Mouse (Mus musculus) embryonic facial prominence, embryonic 11.5 days (tissue): ENCODE measurements around the gene Neurl1a. TPM values are rescaled to one million over a fixed set of nuclear protein-coding genes. Genes with fewer than 3 reads are reported as not detected.

Experiments
- ATAC-seq: fragments of 200-750 bp; cut with Nextera tagmentation; replicated peaks from 2 replicates; pipeline ENCODE4 v1.8.0; 2017; ENCODE audit warnings: low read depth; ENCODE audit not compliant: insufficient number of reproducible peaks, low FRiP score, low TSS enrichment
- DNase-seq: peaks from one replicate; pipeline ENCODE4 v3.0.0-alpha.2; 2015; ENCODE audit warnings: low spot score
- H3K27ac ChIP-seq: fragments of 300-500 bp; sonication (generic); replicated peaks from 2 replicates; pipeline ENCODE4 v1.5.1; 2014; ENCODE audit warnings: mild to moderate bottlenecking, low read depth, low read length, control low read depth
- H3K27me3 ChIP-seq: fragments of 300-500 bp; sonication (generic); 2 replicates; pipeline ENCODE4 v1.6.1; 2014; ENCODE audit warnings: mild to moderate bottlenecking, low read length, moderate library complexity, mixed read lengths; ENCODE audit not compliant: control insufficient read depth, insufficient read depth
- H3K36me3 ChIP-seq: fragments of 300-500 bp; sonication (generic); replicated peaks from 2 replicates; pipeline ENCODE4 v1.6.1; 2014; ENCODE audit warnings: low read depth, mild to moderate bottlenecking, low read length, moderate library complexity, mixed read lengths; ENCODE audit not compliant: control insufficient read depth, insufficient read depth
- H3K4me1 ChIP-seq: fragments of 300-500 bp; sonication (generic); 2 replicates; pipeline ENCODE4 v1.6.1; 2014; ENCODE audit warnings: low read length, mixed read lengths; ENCODE audit not compliant: control insufficient read depth, insufficient read depth
- H3K4me2 ChIP-seq: fragments of 300-500 bp; sonication (generic); 2 replicates; pipeline ENCODE4 v1.6.1; 2014; ENCODE audit warnings: low read depth, mild to moderate bottlenecking, control low read depth, low read length, moderate library complexity
- H3K4me3 ChIP-seq: fragments of 300-500 bp; sonication (generic); 2 replicates; pipeline ENCODE4 v1.5.1; 2014; ENCODE audit warnings: low read depth, low read length, control low read depth
- H3K9ac ChIP-seq: fragments of 300-500 bp; sonication (generic); replicated peaks from 2 replicates; pipeline ENCODE4 v1.6.1; 2014; ENCODE audit warnings: mild to moderate bottlenecking, control low read depth, low read length
- H3K9me3 ChIP-seq: fragments of 300-500 bp; sonication (generic); replicated peaks from 2 replicates; pipeline ENCODE4 v1.6.1; 2016; ENCODE audit warnings: mild to moderate bottlenecking, low read length, inconsistent platforms, mixed read lengths; ENCODE audit not compliant: control insufficient read depth
- WGBS: fragments of 180-500 bp; shearing (Covaris S2); extraction: QIAGEN DNeasy Blood & Tissue Kit; methylation state at CpG from one replicate; pipeline ENCODE4 v1.1.7; 2014; 5-methylcytosine and 5-hydroxymethylcytosine counted together
- microRNA-seq: library from miRNA; unstranded; fragments of <30 nt; microRNA quantifications from one replicate; pipeline ENCODE4, GENCODE M21; 2016; ENCODE audit warnings: borderline number of aligned reads
- polyA plus RNA-seq: library from polyadenylated mRNA; unstranded; fragments of >200 nt; fragmentation: Nextera tagmentation; extraction: Ambion mirVana; gene quantifications from 2 replicates; pipeline ENCODE4 v1.2.1, GENCODE M21; 2014

Neurl1a gene
- polyA plus RNA-seq, 1 experiment from 2014 or later, result 2.9 TPM

DNA sequence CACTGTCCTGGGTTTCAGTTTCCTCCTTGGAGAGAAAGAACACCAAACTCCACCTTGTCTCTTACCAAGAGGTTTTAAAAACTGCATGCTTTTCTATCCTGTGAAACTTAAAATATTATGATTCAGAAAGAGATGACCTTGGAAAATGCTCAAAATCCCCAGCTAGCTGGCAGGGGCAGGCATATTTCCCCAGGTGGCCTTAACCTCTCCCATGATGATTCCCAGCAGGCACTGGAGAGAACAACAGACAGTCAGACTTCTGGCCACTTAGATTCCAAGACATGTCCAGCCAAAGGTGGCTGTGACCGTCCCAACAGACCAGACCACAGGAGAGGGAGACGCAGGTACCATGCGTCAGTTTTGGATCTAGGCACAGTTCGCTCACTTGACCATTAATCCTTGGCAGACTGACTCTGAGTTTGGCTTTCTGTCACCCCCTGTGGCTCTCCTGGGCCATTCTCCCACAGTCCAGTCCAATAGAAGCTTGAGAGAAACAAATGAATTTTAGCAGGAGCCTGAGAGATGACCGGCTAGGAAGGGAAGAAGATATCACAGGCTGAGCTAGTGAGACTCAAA, 125.6 kb downstream of the Neurl1a start:
- ATAC-seq (no peak), DNase-seq (no peak)
- no peak overlapping the region for H3K9ac ChIP-seq
- H3K27me3 ChIP-seq, result no peaks in the 10 kb centered on the region
- no peaks in the 10 kb centered on the region; the same call in 1 of the 2 replicates for H3K36me3 ChIP-seq
- H3K4me1 ChIP-seq, result peaks cover 9% of the 10 kb centered on the region
- no peak overlapping the region for H3K4me3 ChIP-seq
- H3K4me2 ChIP-seq, result no peak overlapping the region
- H3K27ac ChIP-seq, result no peak overlapping the region
- 85% methylated on average over 5 of the region's 5 CpGs for WGBS
- H3K9me3 ChIP-seq, result no peaks in the 10 kb centered on the region

DNA sequence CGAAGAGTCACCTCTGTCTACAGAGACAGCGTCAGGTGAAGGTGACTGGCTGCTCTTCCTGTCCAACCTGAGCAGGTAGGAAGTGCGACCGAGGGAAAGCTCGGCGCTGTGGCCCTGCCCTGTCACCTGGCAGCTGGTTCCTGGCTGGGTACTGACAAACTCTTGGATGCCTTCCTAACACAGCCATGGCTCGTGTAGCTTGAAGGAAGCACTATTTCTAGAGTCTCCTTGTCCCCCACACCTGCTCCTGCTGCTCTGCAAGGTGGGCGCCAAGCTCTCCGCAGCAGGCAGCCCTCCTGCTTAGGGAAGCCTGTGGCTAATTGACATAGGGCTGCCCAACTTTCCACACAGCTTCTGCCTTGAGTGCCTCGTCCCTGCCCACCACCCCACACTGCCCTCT, 126.8 kb downstream of the Neurl1a start:
- Histone ChIP-seq H3K9ac (no peak overlapping the region), H3K4me1 (peaks cover 9% of the 10 kb centered on the region), H3K9me3 (no peaks in the 10 kb centered on the region), H3K36me3 (no peaks in the 10 kb centered on the region; the same call in 1 of the 2 replicates), H3K4me2 (no peak overlapping the region), H3K4me3 (no peak overlapping the region), H3K27me3 (no peaks in the 10 kb centered on the region), H3K27ac (no peak overlapping the region)
- ATAC-seq (no peak), DNase-seq (no peak)
- WGBS, result 91% methylated on average over 10 of the region's 10 CpGs

DNA sequence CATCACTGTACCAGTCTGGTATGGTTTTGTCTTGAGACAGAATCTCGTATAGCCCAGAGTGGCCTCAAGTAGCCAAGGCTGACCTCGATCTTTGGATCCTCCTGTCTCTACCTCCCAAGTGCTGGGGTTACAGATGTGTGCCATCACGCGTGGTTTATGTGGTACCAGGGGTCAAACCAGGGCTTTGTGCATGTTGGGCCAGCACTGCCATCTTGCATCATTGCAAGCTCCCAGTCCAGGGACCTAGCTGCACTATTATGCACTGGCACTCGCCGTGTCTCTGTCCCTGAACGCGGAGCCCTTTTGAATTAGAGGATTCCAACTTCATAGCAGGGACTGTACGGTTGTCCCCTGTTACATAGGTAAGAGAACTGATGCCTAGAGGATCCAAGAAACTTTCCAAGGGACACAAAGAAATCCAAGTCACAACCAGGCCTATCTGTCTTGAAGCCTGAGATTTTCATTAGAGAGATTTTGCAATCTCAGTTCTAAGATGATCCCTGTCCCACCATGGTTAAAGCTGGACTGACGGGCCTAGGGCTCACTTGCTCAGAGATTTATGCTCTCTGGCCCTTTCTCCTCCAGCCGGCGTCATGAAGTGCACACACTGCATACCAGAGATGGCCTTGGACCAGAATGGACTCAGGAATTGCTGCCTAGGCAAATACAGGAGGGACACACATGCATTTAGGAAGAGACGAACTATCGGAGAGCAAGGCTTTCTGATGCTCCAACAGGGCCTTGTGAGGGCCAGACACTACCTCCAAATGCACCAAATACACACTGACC, 127.7 kb downstream of the Neurl1a start:
- Histone ChIP-seq H3K4me1 (peaks cover 9% of the 10 kb centered on the region), H3K9me3 (no peaks in the 10 kb centered on the region), H3K27me3 (no peaks in the 10 kb centered on the region), H3K4me3 (no peak overlapping the region), H3K36me3 (no peaks in the 10 kb centered on the region; the same call in 1 of the 2 replicates), H3K9ac (no peak overlapping the region), H3K27ac (no peak overlapping the region), H3K4me2 (no peak overlapping the region)
- ATAC-seq (no peak), DNase-seq (no peak)
- 93% methylated on average over 14 of the region's 14 CpGs for WGBS

DNA sequence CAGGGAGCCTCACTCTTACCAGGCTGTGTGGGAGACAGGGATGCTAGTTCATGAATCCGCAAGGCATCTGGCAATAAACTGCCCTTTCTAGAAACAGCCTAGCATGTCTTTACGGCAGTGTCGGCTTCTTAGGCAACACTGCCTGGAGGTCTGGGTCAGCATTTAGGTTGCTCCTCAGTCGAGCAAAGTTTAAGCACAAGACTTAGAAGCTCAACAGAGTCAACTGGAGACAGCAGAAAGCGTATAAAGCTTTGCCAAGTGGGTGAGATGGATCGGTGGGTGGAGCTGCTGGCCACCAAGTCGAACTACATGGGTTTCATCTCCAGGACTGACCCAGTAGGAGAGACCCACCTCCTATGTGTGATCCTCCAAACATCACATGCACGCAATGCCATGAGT, 128.3 kb downstream of the Neurl1a start:
- Histone ChIP-seq H3K4me1 (peaks cover 10% of the 10 kb centered on the region), H3K27me3 (no peaks in the 10 kb centered on the region), H3K9ac (no peak overlapping the region), H3K9me3 (no peaks in the 10 kb centered on the region), H3K4me3 (no peak overlapping the region), H3K36me3 (no peaks in the 10 kb centered on the region; the same call in 1 of the 2 replicates), H3K4me2 (no peak overlapping the region), H3K27ac (no peak overlapping the region)
- 92% methylated on average over 8 of the region's 8 CpGs for WGBS
- ATAC-seq (no peak), DNase-seq (no peak)

Small RNAs within 50 kb of the gene (microRNA-seq; reads per million reads assigned to microRNA genes)
- not detected for gene Mir6995

Other genes starting within 250 kb of the Neurl1a start
- gene Ina, start 164.1 kb upstream of the Neurl1a start, polyA plus RNA-seq, result 37.0 and 49.6 TPM in 2 replicates
- gene Nt5c2, start 163.7 kb upstream of the Neurl1a start, polyA plus RNA-seq, result 72.5 and 90.4 TPM in 2 replicates
- gene Pcgf6, start 127.9 kb upstream of the Neurl1a start, polyA plus RNA-seq, result 35.8 and 38.1 TPM in 2 replicates
- 12.8 and 13.4 TPM in 2 replicates for gene Taf5, start 111.1 kb upstream of the Neurl1a start, polyA plus RNA-seq
- 1,038 and 1,047 TPM in 2 replicates for gene Usmg5, start 88.2 kb upstream of the Neurl1a start, polyA plus RNA-seq
- 8.9 and 9.3 TPM in 2 replicates for gene Pdcd11, start 88.1 kb upstream of the Neurl1a start, polyA plus RNA-seq
- 1.3 and 1.7 TPM in 2 replicates for gene Calhm2, start 40.5 kb upstream of the Neurl1a start, polyA plus RNA-seq
- gene Calhm1, start 34.6 kb upstream of the Neurl1a start, polyA plus RNA-seq, result not detected in 2 replicates
- not detected in 2 replicates for gene Calhm3, start 21.1 kb upstream of the Neurl1a start, polyA plus RNA-seq